Mouse (Mus musculus) myocyte (in vitro differentiated cells): ENCODE data around the gene Zbtb8b.

Experiments
- CEBPB ChIP-seq: IDR thresholded peaks from 2 replicates; pipeline ENCODE4 v1.6.1; 2011; ENCODE audit warnings: mild to moderate bottlenecking, moderate library complexity; ENCODE audit not compliant: poor library complexity, insufficient read depth, severe bottlenecking
- E2F4 ChIP-seq: IDR thresholded peaks from one replicate; pipeline ENCODE4 v1.6.1; 2011; ENCODE audit warnings: mild to moderate bottlenecking, control low read depth, moderate library complexity; ENCODE audit not compliant: insufficient read depth
- MAX ChIP-seq: IDR thresholded peaks from one replicate; pipeline ENCODE4 v1.6.1; 2011; ENCODE audit warnings: low read depth, mild to moderate bottlenecking, control low read depth
- MYOD1 ChIP-seq, 3 experiments: IDR thresholded peaks; one replicate each; pipeline ENCODE4 v1.6.1; 2011; ENCODE audit warnings: control low read depth in 2 of 3, low read depth in 2 of 3, mild to moderate bottlenecking in 2 of 3, moderate library complexity in 1 of 3; ENCODE audit not compliant: insufficient read length in 2 of 3, control insufficient read depth in 1 of 3
- MYOG ChIP-seq, 3 experiments: IDR thresholded peaks; one replicate each; pipeline ENCODE4 v1.6.1; 2011; ENCODE audit warnings: control low read depth in 2 of 3, low read depth in 2 of 3, mild to moderate bottlenecking in 2 of 3; ENCODE audit not compliant: insufficient read length in 2 of 3, control insufficient read depth in 1 of 3, insufficient read depth in 1 of 3
- POLR2A ChIP-seq: IDR thresholded peaks from one replicate; pipeline ENCODE4 v1.6.1; 2011; ENCODE audit warnings: low read depth, mild to moderate bottlenecking, control low read depth, moderate library complexity; ENCODE audit not compliant: insufficient read length
- POLR2AphosphoS2 ChIP-seq: IDR thresholded peaks from one replicate; pipeline ENCODE4 v1.6.1; 2011; ENCODE audit warnings: low read depth, control low read depth; ENCODE audit not compliant: insufficient read length
- REST ChIP-seq: IDR thresholded peaks from one replicate; pipeline ENCODE4 v1.6.1; 2011; ENCODE audit warnings: mild to moderate bottlenecking, control low read depth, moderate library complexity; ENCODE audit not compliant: insufficient read depth, insufficient read length
- SRF ChIP-seq: IDR thresholded peaks from one replicate; pipeline ENCODE4 v1.6.1; 2011; ENCODE audit warnings: low read depth; ENCODE audit not compliant: control insufficient read depth, insufficient read length
- TCF12 ChIP-seq: IDR thresholded peaks from one replicate; pipeline ENCODE4 v1.6.1; 2011; ENCODE audit warnings: mild to moderate bottlenecking, control low read depth; ENCODE audit not compliant: poor library complexity, insufficient read depth, severe bottlenecking
- TCF3 ChIP-seq: IDR thresholded peaks from one replicate; pipeline ENCODE4 v1.6.1; 2011; ENCODE audit warnings: low read depth, control low read depth; ENCODE audit not compliant: insufficient read length
- USF1 ChIP-seq: IDR thresholded peaks from one replicate; pipeline ENCODE4 v1.6.1; 2011; ENCODE audit warnings: low read depth, mild to moderate bottlenecking, control low read depth, moderate library complexity

GRCm38 (mm10) chr4:129379805-129380204, 60.8 kb downstream of the Zbtb8b start:
- TF ChIP-seq POLR2A = no peak
- TF ChIP-seq TCF12 = no peak
- TF ChIP-seq SRF = no peak
- no peak for TF ChIP-seq USF1
- no peak for TF ChIP-seq MAX
- no peak for TF ChIP-seq MYOG (IDR thresholded peaks at IDR 0.05; ENCODE audit: control insufficient read depth in 1 of 3, insufficient read depth in 1 of 3, insufficient read length in 2 of 3, low read depth in 2 of 3)
- no peak for TF ChIP-seq REST
- TF ChIP-seq E2F4 = no peak
- TF ChIP-seq POLR2AphosphoS2 = no peak
- no peak for TF ChIP-seq MYOD1 (IDR thresholded peaks at IDR 0.05; ENCODE audit: control insufficient read depth in 1 of 3, insufficient read length in 2 of 3, low read depth in 2 of 3)
- TF ChIP-seq CEBPB = no peak
- no peak for TF ChIP-seq TCF3
